Mouse (Mus musculus): Measurements from ENCODE around the gene Rpa3.

The Rpa3 gene

DNA sequence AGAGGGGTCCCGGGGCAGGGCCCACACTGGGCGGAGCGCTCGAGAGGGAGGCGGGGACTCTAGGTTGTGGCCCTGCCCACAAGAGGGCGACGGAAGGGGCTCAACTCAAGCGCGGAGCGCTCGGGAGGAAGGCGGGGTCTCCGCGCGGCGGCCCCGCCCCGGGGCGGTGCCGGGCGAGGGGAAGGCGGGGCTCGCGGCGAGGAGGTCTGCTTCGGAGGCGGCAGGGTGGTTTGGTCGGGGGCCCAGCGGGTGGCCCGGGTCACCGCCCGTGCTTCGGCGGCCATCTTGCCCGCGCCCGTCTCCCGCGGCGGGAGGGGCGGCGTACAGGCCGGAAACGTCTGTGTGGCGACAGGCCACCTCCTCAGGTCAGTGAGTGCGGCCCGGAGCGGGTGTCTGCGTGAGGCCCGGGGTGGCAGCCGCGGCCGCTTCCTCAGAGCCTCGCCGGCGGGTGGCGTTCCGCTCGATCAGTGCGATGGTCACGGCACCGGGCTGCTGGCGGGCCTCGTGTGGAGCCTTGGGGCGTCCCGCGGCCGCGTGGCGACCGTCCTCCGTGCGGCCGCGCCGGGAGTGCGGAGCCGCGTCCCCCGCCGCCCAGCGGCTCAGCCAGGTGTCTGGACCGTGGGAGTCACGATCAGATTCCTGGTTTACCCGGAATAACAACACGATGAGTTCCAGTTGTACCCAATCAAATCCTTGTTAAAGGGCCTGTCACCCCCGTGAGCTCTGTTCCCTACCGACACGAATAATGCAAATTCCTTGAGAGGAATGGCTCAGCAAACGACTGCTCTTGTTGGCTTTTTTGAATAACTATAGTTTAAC is 49.7 kb downstream of the Rpa3 start, which contains the start of gene Mios:
TSS of gene Mios (plus strand) at position 176 of the 819 bp plus-strand sequence.
- DNase-seq (ENCODE audit: low read depth in 2 of 2, low spot score in 2 of 2), result peak; percentile 72 to 75
